Mouse (Mus musculus) intestine, embryonic 16.5 days (tissue): ENCODE data around the gene Sez6l2. TPM values are rescaled to one million over a fixed set of nuclear protein-coding genes. Genes with fewer than 3 reads are reported as not detected.

Source experiments
- ATAC-seq: fragments of 200-750 bp; cut with Nextera tagmentation; 2 replicates; pipeline ENCODE4 v1.8.0; 2017; ENCODE audit warnings: moderate TSS enrichment, moderate library complexity
- H3K27ac ChIP-seq: fragments of 300-500 bp; sonication (generic); 2 replicates; pipeline ENCODE4 v1.5.1; 2014; ENCODE audit warnings: mild to moderate bottlenecking, low read length
- H3K27me3 ChIP-seq: fragments of 300-500 bp; sonication (generic); replicated peaks from 2 replicates; pipeline ENCODE4 v1.6.1; 2014; ENCODE audit warnings: low read length, control low read depth, mixed read lengths; ENCODE audit not compliant: control insufficient read depth, insufficient read depth
- H3K36me3 ChIP-seq: fragments of 300-500 bp; sonication (generic); 2 replicates; pipeline ENCODE4 v1.6.1; 2014; ENCODE audit warnings: low read length, control low read depth; ENCODE audit not compliant: control insufficient read depth, insufficient read depth
- H3K4me1 ChIP-seq: fragments of 300-500 bp; sonication (generic); 2 replicates; pipeline ENCODE4 v1.6.1; 2014; ENCODE audit warnings: low read length, control low read depth, mixed read lengths; ENCODE audit not compliant: control insufficient read depth, insufficient read depth
- H3K4me2 ChIP-seq: fragments of 300-500 bp; sonication (generic); 2 replicates; pipeline ENCODE4 v1.6.1; 2014; ENCODE audit warnings: low read depth, low read length, control low read depth
- H3K4me3 ChIP-seq: fragments of 300-500 bp; sonication (generic); 2 replicates; pipeline ENCODE4 v1.5.1; 2014; ENCODE audit warnings: mild to moderate bottlenecking, low read length
- H3K9ac ChIP-seq: fragments of 300-500 bp; sonication (generic); 2 replicates; pipeline ENCODE4 v1.6.1; 2014; ENCODE audit warnings: low read depth, low read length
- H3K9me3 ChIP-seq: fragments of 300-500 bp; sonication (generic); 2 replicates; pipeline ENCODE4 v1.6.1; 2016; ENCODE audit warnings: low read length, control low read depth; ENCODE audit not compliant: control insufficient read depth
- WGBS: fragments of 180-500 bp; shearing (Covaris S2); extraction: QIAGEN DNeasy Blood & Tissue Kit; methylation state at CpG from one replicate; pipeline ENCODE4 v1.1.7; 2014; 5-methylcytosine and 5-hydroxymethylcytosine counted together
- polyA plus RNA-seq: library from polyadenylated mRNA; unstranded; fragments of >200 nt; fragmentation: Nextera tagmentation; extraction: Ambion mirVana; gene quantifications from 2 replicates; pipeline ENCODE4 v1.2.1, GENCODE M21; 2015

Gene Sez6l2
- polyA plus RNA-seq, 1 experiment from 2014 or later: 1.5 TPM

DNA sequence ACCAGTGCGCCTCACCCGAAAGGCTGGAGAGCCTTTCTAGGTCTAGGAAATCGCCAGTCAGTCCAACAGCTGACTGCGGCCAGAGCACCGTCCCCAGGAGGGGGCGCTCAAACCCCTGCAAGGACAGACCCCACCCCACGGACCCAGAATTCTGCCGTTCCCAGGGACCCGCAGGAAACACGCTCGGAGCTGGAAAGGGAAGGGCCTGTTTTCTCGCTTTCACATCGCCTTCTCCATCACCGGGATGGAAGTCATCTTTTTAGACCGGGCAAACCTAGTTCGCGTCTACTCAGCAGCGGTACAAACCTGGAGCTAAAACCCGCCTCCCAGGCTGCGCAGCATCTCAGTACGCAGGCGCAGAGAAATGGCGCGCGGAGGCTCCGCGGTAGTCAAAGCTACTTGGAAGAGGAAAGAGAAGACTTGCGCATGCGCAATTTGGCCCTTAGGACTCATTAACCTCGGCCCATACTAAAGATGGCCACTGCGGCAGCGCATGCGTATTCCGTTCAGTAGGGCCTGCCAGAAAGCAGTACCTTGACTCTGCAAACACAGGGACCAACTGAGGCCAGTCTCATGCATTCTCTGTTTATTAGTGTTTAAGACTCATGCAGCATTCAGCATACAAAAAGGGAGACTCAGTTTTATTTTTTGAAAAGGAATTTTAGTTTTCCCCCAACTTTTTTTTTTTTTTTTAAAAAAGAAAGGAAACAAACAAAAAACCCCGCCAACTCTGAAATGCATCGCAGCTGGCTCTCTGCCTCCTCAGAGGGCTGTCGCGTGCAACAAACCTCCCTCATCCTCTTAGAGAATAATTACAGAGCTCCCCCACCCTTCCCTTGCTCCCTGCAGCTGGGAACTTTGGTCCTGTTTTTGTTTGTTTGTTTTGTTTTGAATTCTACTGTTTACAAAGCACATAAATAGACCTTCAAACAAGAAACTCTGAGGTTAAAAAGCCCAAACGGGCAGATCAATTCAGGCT lies 66.9 kb downstream of the Sez6l2 start, which contains the start of gene Pagr1a:
Gene Pagr1a (minus strand): TSS at position 382 of the 979 bp plus-strand sequence.
- ATAC-seq: peak; percentile 82
- Histone ChIP-seq H3K27ac (peak within 1 kb of the TSS; percentile 92), H3K36me3 (peaks cover 8% of the 10 kb centered on the region; the same call in 1 of the 2 replicates), H3K4me3 (peak within 1 kb of the TSS; percentile 66), H3K4me2 (peak within 1 kb of the TSS; percentile 55), H3K9me3 (no peaks in the 10 kb centered on the region), H3K27me3 (no peaks in the 10 kb centered on the region), H3K9ac (peak within 1 kb of the TSS; percentile 83), H3K4me1 (peaks cover 58% of the 10 kb centered on the region)
- WGBS: 2% methylated on average over 39 of the region's 39 CpGs

- H3K4me1 ChIP-seq: peaks cover 65% of the 10 kb centered on the region
- peaks cover 8% of the 10 kb centered on the region; the same call in 1 of the 2 replicates for H3K36me3 ChIP-seq
- no peak for ATAC-seq
- H3K9me3 ChIP-seq: no peaks in the 10 kb centered on the region
- H3K27me3 ChIP-seq: no peaks in the 10 kb centered on the region
- peak overlapping the region; percentile 65 for H3K27ac ChIP-seq
- no peak overlapping the region for H3K4me2 ChIP-seq
- H3K9ac ChIP-seq: 0 out of 2 replicates have a peak overlapping the region, but pooled peaks have one; percentile 42
- 38% methylated on average over 6 of the region's 6 CpGs for WGBS
- no peak overlapping the region for H3K4me3 ChIP-seq
These were observed 67.6 kb downstream of the Sez6l2 start for GRCm38 (mm10) chr7:127017950-127018345.

DNA sequence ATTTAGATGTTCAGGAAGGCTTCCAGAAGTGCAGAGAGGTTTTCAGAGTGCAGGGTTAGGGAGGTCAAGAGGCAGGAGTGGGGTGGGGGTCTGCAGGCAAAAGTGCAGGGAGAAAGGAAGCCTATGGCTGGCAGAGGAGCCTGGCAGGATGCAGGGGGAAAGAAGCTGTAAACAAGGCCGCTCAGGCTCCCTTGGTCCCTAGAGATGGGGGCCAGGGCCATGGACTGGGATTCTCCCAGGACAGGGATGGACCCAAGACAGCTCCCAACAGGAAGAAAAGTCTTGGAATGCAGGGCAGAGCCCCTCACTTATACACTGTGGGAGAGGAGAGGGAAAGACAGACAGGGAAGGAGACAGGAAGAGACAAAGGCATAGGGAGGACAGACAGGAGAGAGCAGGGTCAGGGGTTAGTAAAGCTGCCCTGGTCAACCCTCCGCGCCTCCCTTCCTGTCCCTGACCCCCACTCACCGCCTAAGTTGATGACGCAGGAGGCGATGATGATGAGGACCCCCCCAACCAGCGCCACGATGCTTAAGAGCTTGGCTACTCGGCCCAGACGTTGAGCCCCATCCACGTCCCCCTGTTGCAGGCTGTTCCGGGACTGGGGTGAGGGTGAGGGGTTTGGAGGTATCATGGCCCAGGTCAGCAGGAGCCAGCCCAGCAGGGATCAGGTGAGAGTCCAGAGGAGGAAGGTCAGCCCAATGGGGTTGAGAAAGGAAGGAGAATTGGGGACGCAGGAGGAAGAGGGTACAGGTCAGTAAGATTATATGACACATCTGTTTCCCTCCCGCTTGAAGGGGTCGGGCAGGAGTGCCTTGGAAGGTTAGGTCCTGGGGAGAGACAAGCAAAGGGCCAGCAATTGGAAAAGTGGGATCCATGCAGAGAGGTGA lies 68.3 kb downstream of the Sez6l2 start:
- ATAC-seq: no peak
- 66% methylated on average over 15 of the region's 15 CpGs for WGBS
- Histone ChIP-seq H3K27ac (peak overlapping the region; percentile 65), H3K4me2 (0 out of 2 replicates have a peak overlapping the region, but pooled peaks have one; percentile 83), H3K4me1 (peaks cover 72% of the 10 kb centered on the region), H3K36me3 (peaks cover 13% of the 10 kb centered on the region), H3K27me3 (no peaks in the 10 kb centered on the region), H3K4me3 (no peak overlapping the region), H3K9me3 (no peaks in the 10 kb centered on the region), H3K9ac (peak overlapping the region; percentile 9; the same call in 1 of the 2 replicates)

DNA sequence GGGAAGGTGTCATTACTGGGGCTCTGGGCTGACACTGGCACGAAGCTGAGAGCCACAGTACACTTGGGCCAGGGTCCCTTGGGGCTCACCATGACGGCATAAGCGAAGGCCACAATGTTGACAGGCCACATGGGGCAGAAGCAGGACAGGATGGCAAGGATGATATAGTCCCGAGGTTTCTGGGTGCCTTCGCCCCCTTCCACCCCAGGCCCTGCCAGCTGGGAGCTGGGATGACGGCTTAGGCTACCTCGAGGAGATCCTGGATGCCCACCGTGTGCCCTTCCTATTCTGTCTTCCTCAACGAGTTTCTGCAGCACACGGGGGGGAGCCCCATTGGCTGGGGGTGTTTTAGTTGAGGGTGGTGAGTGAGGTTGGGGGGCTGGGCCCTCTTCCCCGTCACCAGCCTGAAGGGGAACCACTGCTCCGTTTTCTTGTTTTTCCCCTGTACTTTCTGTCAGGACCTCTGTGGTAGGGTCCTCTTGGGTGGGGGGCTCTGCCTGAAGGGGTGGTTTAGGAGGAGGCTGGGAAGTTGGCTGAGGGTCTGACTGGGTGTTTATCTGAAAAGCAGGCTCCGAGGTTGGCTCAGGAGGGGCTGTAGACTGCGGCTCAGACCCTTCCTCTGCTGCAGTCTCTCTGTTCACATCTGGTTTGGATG lies 69.1 kb downstream of the Sez6l2 start:
- Histone ChIP-seq H3K4me1 (peaks cover 80% of the 10 kb centered on the region), H3K4me3 (no peak overlapping the region), H3K9ac (peak overlapping the region; percentile 71)

DNA sequence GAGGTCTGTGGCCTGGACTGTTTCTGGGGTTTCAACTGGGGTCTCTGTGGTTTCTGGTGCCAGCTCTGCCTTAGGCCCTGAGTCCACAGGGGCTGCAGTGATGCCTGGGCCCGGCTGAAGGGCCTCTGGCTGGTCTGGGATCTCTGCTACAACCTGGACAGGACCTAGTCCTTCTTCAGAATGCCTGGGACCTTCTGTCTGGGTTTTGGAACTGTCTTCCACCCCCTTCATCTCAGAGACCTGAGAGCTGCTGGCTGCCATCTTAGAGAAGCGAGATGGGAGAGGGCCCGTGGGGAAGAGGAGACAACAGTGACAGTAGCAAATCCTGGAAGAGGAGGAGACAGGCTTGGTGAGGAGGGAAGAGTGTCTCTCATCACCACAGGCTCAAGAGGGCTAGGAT lies 69.7 kb downstream of the Sez6l2 start:
- Histone ChIP-seq H3K4me1 (peaks cover 77% of the 10 kb centered on the region), H3K36me3 (peaks cover 11% of the 10 kb centered on the region), H3K9me3 (no peaks in the 10 kb centered on the region), H3K27me3 (no peaks in the 10 kb centered on the region), H3K4me3 (peak overlapping the region; percentile 53), H3K27ac (peak overlapping the region; percentile 68), H3K9ac (peak overlapping the region; percentile 71), H3K4me2 (peak overlapping the region; percentile 83)
- ATAC-seq: no peak
- 66% methylated on average over 3 of the region's 3 CpGs for WGBS

More for the DNA sequence above, 69.1 kb downstream of the Sez6l2 start:
- WGBS: 80% methylated on average over 14 of the region's 14 CpGs
- Histone ChIP-seq H3K27ac (no peak overlapping the region; the same call in 1 of the 2 replicates), H3K36me3 (peaks cover 13% of the 10 kb centered on the region), H3K4me2 (peak overlapping the region; percentile 83), H3K27me3 (no peaks in the 10 kb centered on the region), H3K9me3 (no peaks in the 10 kb centered on the region)
- ATAC-seq: no peak

Other genes starting within 250 kb of the Sez6l2 start
- 38.0 and 38.7 TPM in 2 replicates for gene Coro1a, start 242.8 kb upstream of the Sez6l2 start, polyA plus RNA-seq
- gene Mapk3, start 191.0 kb upstream of the Sez6l2 start, polyA plus RNA-seq: 122 and 126 TPM in 2 replicates
- 1.4 and 2.1 TPM in 2 replicates for gene Gdpd3, start 184.2 kb upstream of the Sez6l2 start, polyA plus RNA-seq
- gene Ypel3, start 173.6 kb upstream of the Sez6l2 start, polyA plus RNA-seq: 59.5 and 61.5 TPM in 2 replicates
- gene Tbx6, start 169.1 kb upstream of the Sez6l2 start, polyA plus RNA-seq: 0.36 and 0.37 TPM in 2 replicates
- 213 and 215 TPM in 2 replicates for gene Ppp4c, start 158.1 kb upstream of the Sez6l2 start, polyA plus RNA-seq
- 1.0 and 1.4 TPM in 2 replicates for gene Fam57b, start 152.9 kb upstream of the Sez6l2 start, polyA plus RNA-seq
- gene 4930451I11Rik, start 118.9 kb upstream of the Sez6l2 start, polyA plus RNA-seq: not detected in 2 replicates
- 0.37 and 0.62 TPM in 2 replicates for gene Doc2a, start 103.1 kb upstream of the Sez6l2 start, polyA plus RNA-seq
- 18.3 and 24.8 TPM in 2 replicates for gene Hirip3, start 88.6 kb upstream of the Sez6l2 start, polyA plus RNA-seq
- 62.3 and 64.0 TPM in 2 replicates for gene Ino80e, start 88.2 kb upstream of the Sez6l2 start, polyA plus RNA-seq
- 27.6 and 28.6 TPM in 2 replicates for gene Taok2, start 65.9 kb upstream of the Sez6l2 start, polyA plus RNA-seq
- gene Tmem219, start 27.6 kb upstream of the Sez6l2 start, polyA plus RNA-seq: 34.1 and 35.4 TPM in 2 replicates
- gene Kctd13, start 21.7 kb upstream of the Sez6l2 start, polyA plus RNA-seq: 10.9 and 11.2 TPM in 2 replicates
- gene Asphd1, start 981 bp upstream of the Sez6l2 start, polyA plus RNA-seq: 0.31 and 0.56 TPM in 2 replicates
- 167 TPM in 2 replicates for gene Cdipt, start 25.4 kb downstream of the Sez6l2 start, polyA plus RNA-seq
- gene Cdiptos, start 25.5 kb downstream of the Sez6l2 start, polyA plus RNA-seq: 1.3 and 1.6 TPM in 2 replicates
- 73.7 and 84.9 TPM in 2 replicates for gene Mvp, start 64.1 kb downstream of the Sez6l2 start, polyA plus RNA-seq
- 0.78 and 2.5 TPM in 2 replicates for gene Pagr1b, start 65.9 kb downstream of the Sez6l2 start, polyA plus RNA-seq
- 69.8 and 82.7 TPM in 2 replicates for gene Pagr1a, start 66.8 kb downstream of the Sez6l2 start, polyA plus RNA-seq
- 21.9 and 23.5 TPM in 2 replicates for gene Gm42742, start 70.5 kb downstream of the Sez6l2 start, polyA plus RNA-seq
- gene Prrt2, start 70.6 kb downstream of the Sez6l2 start, polyA plus RNA-seq: 2.9 and 3.8 TPM in 2 replicates
- 35.7 and 42.1 TPM in 2 replicates for gene Maz, start 76.5 kb downstream of the Sez6l2 start, polyA plus RNA-seq
- 87.5 and 100 TPM in 2 replicates for gene Kif22, start 91.9 kb downstream of the Sez6l2 start, polyA plus RNA-seq
- gene Zg16, start 136.8 kb downstream of the Sez6l2 start, polyA plus RNA-seq: 37.2 and 69.9 TPM in 2 replicates
- 7.4 and 7.7 TPM in 2 replicates for gene AI467606, start 140.8 kb downstream of the Sez6l2 start, polyA plus RNA-seq
- gene Qprt, start 171.7 kb downstream of the Sez6l2 start, polyA plus RNA-seq: 4.9 and 6.8 TPM in 2 replicates
- 0.26 and 0.42 TPM in 2 replicates for gene Spn, start 187.3 kb downstream of the Sez6l2 start, polyA plus RNA-seq
- 42.2 and 43.3 TPM in 2 replicates for gene Cd2bp2, start 245.5 kb downstream of the Sez6l2 start, polyA plus RNA-seq